Comparison of ENCODE assay signal across 8 mouse cellular contexts in the genomic region with DNA sequence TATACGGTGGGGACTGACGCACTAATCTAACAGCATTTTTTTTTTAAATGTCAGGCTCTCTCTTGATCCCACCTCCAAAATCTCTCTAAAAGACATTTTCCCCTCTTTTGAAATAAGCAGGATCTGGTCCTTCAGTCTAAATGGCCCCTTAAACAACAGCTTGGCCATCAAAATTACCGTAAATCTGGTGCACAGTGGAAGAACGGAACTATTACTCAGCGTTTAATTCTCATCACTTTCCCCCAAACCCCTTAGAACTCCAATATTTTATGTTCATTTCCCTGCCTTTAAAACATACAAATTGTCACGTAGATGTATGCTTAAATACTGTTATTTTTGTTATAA. TPM values are rescaled to one million over a fixed set of nuclear protein-coding genes. Genes with fewer than 3 reads are reported as not detected.
DNase-seq lines count a peak whose midpoint lies in the region; ATAC-seq lines count a peak whose summit lies in the region.

No protein-coding gene starts in this region.

- 0 out of 2 replicates have a peak overlapping the region, but pooled peaks have one; percentile 24 for H3K9ac ChIP-seq in kidney, embryonic 16.5 days (replicated peaks; ENCODE audit: low read length)
- peak overlapping the region; percentile 32; the same call in 1 of the 2 replicates for H3K9ac ChIP-seq in hindbrain, embryonic 15.5 days
- H3K9ac ChIP-seq in midbrain, embryonic 15.5 days, result peak overlapping the region; percentile 32; the same call in 1 of the 2 replicates

- H3K36me3 ChIP-seq in kidney, embryonic 16.5 days (ENCODE audit: insufficient read depth, low read length), result no peaks in the 10 kb centered on the region
- no peaks in the 10 kb centered on the region for H3K36me3 ChIP-seq in embryonic facial prominence, embryonic 10.5 days (replicated peaks)
- H3K36me3 ChIP-seq in hindbrain, embryonic 15.5 days, result no peaks in the 10 kb centered on the region
- no peaks in the 10 kb centered on the region for H3K36me3 ChIP-seq in midbrain, embryonic 15.5 days (replicated peaks)

- WGBS in kidney, embryonic 16.5 days, result 31% methylated on average over 6 of the region's 6 CpGs
- WGBS in embryonic facial prominence, embryonic 10.5 days, result 31% methylated on average over 6 of the region's 6 CpGs
- 31% methylated on average over 6 of the region's 6 CpGs for WGBS in hindbrain, embryonic 15.5 days
- WGBS in midbrain, embryonic 15.5 days, result 36% methylated on average over 6 of the region's 6 CpGs

- H3K4me1 ChIP-seq in kidney, embryonic 16.5 days (ENCODE audit: insufficient read depth, low read length), result no peaks in the 10 kb centered on the region
- H3K4me1 ChIP-seq in embryonic facial prominence, embryonic 10.5 days, result no peaks in the 10 kb centered on the region
- H3K4me1 ChIP-seq in hindbrain, embryonic 15.5 days (replicated peaks), result 0 out of 2 replicates have a peak, but pooled peaks cover 5% of the 10 kb centered on the region
- H3K4me1 ChIP-seq in midbrain, embryonic 15.5 days, result no peaks in the 10 kb centered on the region

- H3K4me2 ChIP-seq in kidney, embryonic 16.5 days (replicated peaks; ENCODE audit: low read depth, low read length), result peak overlapping the region; percentile 48
- peak overlapping the region; percentile 52 for H3K4me2 ChIP-seq in hindbrain, embryonic 15.5 days
- H3K4me2 ChIP-seq in midbrain, embryonic 15.5 days, result peak overlapping the region; percentile 43

- peaks cover 15% of the 10 kb centered on the region; the same call in 1 of the 2 replicates for H3K27me3 ChIP-seq in kidney, embryonic 16.5 days (ENCODE audit: insufficient read depth, low read length)
- peaks cover 64% of the 10 kb centered on the region for H3K27me3 ChIP-seq in embryonic facial prominence, embryonic 10.5 days (replicated peaks; ENCODE audit: low read depth, poor library complexity, severe bottlenecking)
- no peaks in the 10 kb centered on the region for H3K27me3 ChIP-seq in hindbrain, embryonic 15.5 days
- H3K27me3 ChIP-seq in midbrain, embryonic 15.5 days (replicated peaks), result no peaks in the 10 kb centered on the region

- DNase-seq in kidney, postnatal 14 days, result no peak
- no peak for DNase-seq in embryonic facial prominence, embryonic 10.5 days (ENCODE audit: low spot score)
- DNase-seq in urinary bladder, postnatal 4 days (ENCODE audit: low spot score in 2 of 2), result no peak
- DNase-seq in ovary, postnatal 14 days (ENCODE audit: low spot score), result no peak
- no peak for DNase-seq in urinary bladder, postnatal 36 days (ENCODE audit: low spot score in 2 of 2)

- H3K9me3 ChIP-seq in kidney, embryonic 16.5 days (ENCODE audit: low read length), result no peaks in the 10 kb centered on the region
- no peaks in the 10 kb centered on the region for H3K9me3 ChIP-seq in embryonic facial prominence, embryonic 10.5 days
- H3K9me3 ChIP-seq in hindbrain, embryonic 15.5 days, result no peaks in the 10 kb centered on the region
- H3K9me3 ChIP-seq in midbrain, embryonic 15.5 days, result no peaks in the 10 kb centered on the region

- H3K4me3 ChIP-seq in kidney, embryonic 16.5 days (ENCODE audit: low read length), result peak overlapping the region; percentile 63
- H3K4me3 ChIP-seq in embryonic facial prominence, embryonic 10.5 days, result peak overlapping the region; percentile 67
- H3K4me3 ChIP-seq in hindbrain, embryonic 15.5 days, result peak overlapping the region; percentile 63
- H3K4me3 ChIP-seq in midbrain, embryonic 15.5 days, result peak overlapping the region; percentile 57

- 0 out of 2 replicates have a peak overlapping the region, but pooled peaks have one; percentile 28 for H3K27ac ChIP-seq in kidney, embryonic 16.5 days (ENCODE audit: low read length)
- H3K27ac ChIP-seq in embryonic facial prominence, embryonic 10.5 days (replicated peaks), result peak overlapping the region; percentile 95
- peak overlapping the region; percentile 95 for H3K27ac ChIP-seq in hindbrain, embryonic 15.5 days (replicated peaks)
- H3K27ac ChIP-seq in midbrain, embryonic 15.5 days, result peak overlapping the region; percentile 94

- no peak for ATAC-seq in kidney, embryonic 16.5 days (ENCODE audit: low FRiP score, low TSS enrichment)
- ATAC-seq in hindbrain, embryonic 15.5 days (ENCODE audit: low FRiP score, low read depth), result peak; percentile 46; the same call in 1 of the 2 replicates
- no peak; the same call in 1 of the 2 replicates for ATAC-seq in midbrain, embryonic 15.5 days (replicated peaks)

RNA-seq across cellular contexts. Expression of a gene that starts 0.4 kb away (rescaled TPM):
- 5.8 and 5.9 TPM in 2 replicates for polyA plus RNA-seq in kidney, embryonic 16.5 days (2015; fragmentation: Nextera tagmentation; extraction: Ambion mirVana)
- 4.1 and 4.5 TPM in 2 replicates for polyA plus RNA-seq in embryonic facial prominence, embryonic 10.5 days (2016; fragmentation: Nextera tagmentation; extraction: Ambion mirVana)
- 10.5 and 10.8 TPM in 2 replicates for polyA plus RNA-seq in hindbrain, embryonic 15.5 days (2015; fragmentation: Nextera tagmentation; extraction: Ambion mirVana)
- polyA plus RNA-seq in midbrain, embryonic 15.5 days (2015; fragmentation: Nextera tagmentation; extraction: Ambion mirVana), result 8.8 and 9.2 TPM in 2 replicates

RNA-seq across cellular contexts. Expression of a gene that starts 44.9 kb away (rescaled TPM):
- 0.40 and 0.77 TPM in 2 replicates for polyA plus RNA-seq in kidney, embryonic 16.5 days (2015; fragmentation: Nextera tagmentation; extraction: Ambion mirVana)
- polyA plus RNA-seq in embryonic facial prominence, embryonic 10.5 days (2016; fragmentation: Nextera tagmentation; extraction: Ambion mirVana), result 0.55 and 0.59 TPM in 2 replicates
- 0.12 and 0.32 TPM in 2 replicates for polyA plus RNA-seq in hindbrain, embryonic 15.5 days (2015; fragmentation: Nextera tagmentation; extraction: Ambion mirVana)
- polyA plus RNA-seq in midbrain, embryonic 15.5 days (2015; fragmentation: Nextera tagmentation; extraction: Ambion mirVana), result 0.25 and 0.29 TPM in 2 replicates

Comparison
In these comparisons a context has a peak if more than half of its experiments do, and no peak if none do; other contexts are left out.
1. H3K27ac ChIP-seq: peak in every context shown above with its lines; median percentile 95 in embryonic facial prominence, embryonic 10.5 days; 95 in hindbrain, embryonic 15.5 days; 94 in midbrain, embryonic 15.5 days; 28 in kidney, embryonic 16.5 days.